In the genomic region with DNA sequence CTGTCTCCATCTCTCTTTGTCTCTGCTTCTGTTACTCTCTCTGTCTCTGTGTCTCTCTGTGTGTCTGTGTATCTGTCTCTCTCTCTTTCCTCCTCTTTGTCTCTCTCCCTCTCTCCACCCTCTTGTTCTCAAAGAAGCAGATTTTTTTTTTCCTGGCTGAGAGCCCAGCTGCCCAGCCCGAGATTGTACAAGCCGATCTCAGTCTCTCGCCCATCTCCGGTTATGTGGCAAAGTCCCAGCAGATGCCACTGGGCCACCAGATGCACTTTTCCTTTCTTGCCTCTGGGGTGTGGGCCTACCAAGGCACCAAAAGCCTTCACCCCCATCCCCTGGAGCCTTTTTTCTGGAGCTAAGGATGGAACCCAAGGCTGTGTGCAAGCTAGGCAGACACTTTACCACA, we compare ENCODE assay signal across 12 mouse cellular contexts. TPM values are rescaled to one million over a fixed set of nuclear protein-coding genes. Genes with fewer than 3 reads are reported as not detected.
DNase-seq lines count a peak whose midpoint lies in the region; ATAC-seq and TF ChIP-seq lines count a peak whose summit lies in the region.
"Had no signal": no experiment of that assay in that cellular context is flagged by ENCODE, and none has a peak within 500 bp of the region (broad histone marks: within the 10 kb centered on the region; RNA-seq: fewer than 3 reads in every experiment).

No protein-coding gene starts in this region.

- no peak overlapping the region for H3K4me2 ChIP-seq in forebrain, embryonic 12.5 days
- H3K4me2 ChIP-seq: heart, embryonic 13.5 days had no signal

- no peaks in the 10 kb centered on the region for H3K9me3 ChIP-seq in forebrain, embryonic 12.5 days
- H3K9me3 ChIP-seq: heart, embryonic 13.5 days had no signal

- H3K27ac ChIP-seq in layer of hippocampus, adult 2 months, result no peak overlapping the region
- peak overlapping the region; percentile 91 for H3K27ac ChIP-seq in forebrain, embryonic 12.5 days
- H3K27ac ChIP-seq: heart, embryonic 13.5 days; left cerebral cortex, adult 2 months had no signal

- DNase-seq in layer of hippocampus, postnatal 36 days, result peak; percentile 10 to 11
- DNase-seq in layer of hippocampus, adult 2 months (ENCODE audit: low spot score in 2 of 2), result no peak
- DNase-seq in Muller cell, postnatal 12 days (ENCODE audit: inconsistent ontology term), result peak; percentile 44
- DNase-seq in lung, postnatal 14 days, result peak; percentile 43
- DNase-seq in embryo, embryonic 10.5 days (ENCODE audit: low spot score), result no peak
- DNase-seq in thymus, postnatal 0 days (ENCODE audit: low spot score), result no peak
- no peak for DNase-seq in frontal cortex, postnatal 14 days (ENCODE audit: low spot score in 2 of 2)

- H3K4me1 ChIP-seq in forebrain, embryonic 12.5 days, result peaks cover 42% of the 10 kb centered on the region

- H3K9ac ChIP-seq in forebrain, embryonic 12.5 days, result no peak overlapping the region
- H3K9ac ChIP-seq: heart, embryonic 13.5 days had no signal

- H3K27me3 ChIP-seq in forebrain, embryonic 12.5 days, result no peaks in the 10 kb centered on the region; the same call in 1 of the 2 replicates
- H3K27me3 ChIP-seq: heart, embryonic 13.5 days had no signal

- H3K4me3 ChIP-seq in layer of hippocampus, adult 2 months, result no peak overlapping the region
- no peak overlapping the region for H3K4me3 ChIP-seq in forebrain, embryonic 12.5 days (replicated peaks)
- H3K4me3 ChIP-seq: heart, embryonic 13.5 days; left cerebral cortex, adult 2 months; myocyte had no signal

- no peak for TF ChIP-seq CTCF in layer of hippocampus, adult 2 months (conservative IDR thresholded peaks at IDR 0.05)

- H3K36me3 ChIP-seq in forebrain, embryonic 12.5 days (replicated peaks), result no peaks in the 10 kb centered on the region
- H3K36me3 ChIP-seq: heart, embryonic 13.5 days had no signal

- peak; percentile 6; the same call in 1 of the 2 replicates for ATAC-seq in forebrain, embryonic 12.5 days (ENCODE audit: low FRiP score)

- 14% methylated on average over 4 of the region's 4 CpGs for WGBS in forebrain, embryonic 12.5 days

RNA-seq across cellular contexts. Expression of gene Kcnk5, which starts 42.6 kb away (rescaled TPM):
- under 1 TPM; 0.25 to 0.38 TPM for total RNA-seq in layer of hippocampus, postnatal 36 days (2021)
- total RNA-seq in layer of hippocampus, adult 2 months (2021), result under 1 TPM; 0.10 to 0.23 TPM
- polyA plus RNA-seq in forebrain, embryonic 12.5 days (2016; fragmentation: Nextera tagmentation; extraction: Ambion mirVana), result 12.5 and 13.8 TPM in 2 replicates
- 7.1 and 8.2 TPM in 2 replicates for polyA plus RNA-seq in thymus, postnatal 0 days (2015; fragmentation: Nextera tagmentation; extraction: Ambion mirVana)

RNA-seq across cellular contexts. Expression of gene Kcnk16, which starts 44.8 kb away (rescaled TPM):
- total RNA-seq in layer of hippocampus, postnatal 36 days (2021), result not detected
- total RNA-seq in layer of hippocampus, adult 2 months (2021), result not detected
- not detected in 2 replicates for polyA plus RNA-seq in forebrain, embryonic 12.5 days (2016; fragmentation: Nextera tagmentation; extraction: Ambion mirVana)
- polyA plus RNA-seq in thymus, postnatal 0 days (2015; fragmentation: Nextera tagmentation; extraction: Ambion mirVana), result 0.15 and 0.34 TPM in 2 replicates
- total RNA-seq: left cerebral cortex, adult 2 months had no signal
- polyA plus RNA-seq: cortical plate, adult 2 months; myocyte had no signal

Comparison
In these comparisons a context has a peak if more than half of its experiments do, and no peak if none do; other contexts are left out.
1. DNase-seq: peak in layer of hippocampus, postnatal 36 days (2 of 2), Muller cell, postnatal 12 days (single experiment) and lung, postnatal 14 days (single experiment); none in layer of hippocampus, adult 2 months (0 of 2), embryo, embryonic 10.5 days (single experiment), thymus, postnatal 0 days (single experiment) and frontal cortex, postnatal 14 days (0 of 2).